Comparison of ENCODE assay signal across 14 mouse cellular contexts in the genomic region with DNA sequence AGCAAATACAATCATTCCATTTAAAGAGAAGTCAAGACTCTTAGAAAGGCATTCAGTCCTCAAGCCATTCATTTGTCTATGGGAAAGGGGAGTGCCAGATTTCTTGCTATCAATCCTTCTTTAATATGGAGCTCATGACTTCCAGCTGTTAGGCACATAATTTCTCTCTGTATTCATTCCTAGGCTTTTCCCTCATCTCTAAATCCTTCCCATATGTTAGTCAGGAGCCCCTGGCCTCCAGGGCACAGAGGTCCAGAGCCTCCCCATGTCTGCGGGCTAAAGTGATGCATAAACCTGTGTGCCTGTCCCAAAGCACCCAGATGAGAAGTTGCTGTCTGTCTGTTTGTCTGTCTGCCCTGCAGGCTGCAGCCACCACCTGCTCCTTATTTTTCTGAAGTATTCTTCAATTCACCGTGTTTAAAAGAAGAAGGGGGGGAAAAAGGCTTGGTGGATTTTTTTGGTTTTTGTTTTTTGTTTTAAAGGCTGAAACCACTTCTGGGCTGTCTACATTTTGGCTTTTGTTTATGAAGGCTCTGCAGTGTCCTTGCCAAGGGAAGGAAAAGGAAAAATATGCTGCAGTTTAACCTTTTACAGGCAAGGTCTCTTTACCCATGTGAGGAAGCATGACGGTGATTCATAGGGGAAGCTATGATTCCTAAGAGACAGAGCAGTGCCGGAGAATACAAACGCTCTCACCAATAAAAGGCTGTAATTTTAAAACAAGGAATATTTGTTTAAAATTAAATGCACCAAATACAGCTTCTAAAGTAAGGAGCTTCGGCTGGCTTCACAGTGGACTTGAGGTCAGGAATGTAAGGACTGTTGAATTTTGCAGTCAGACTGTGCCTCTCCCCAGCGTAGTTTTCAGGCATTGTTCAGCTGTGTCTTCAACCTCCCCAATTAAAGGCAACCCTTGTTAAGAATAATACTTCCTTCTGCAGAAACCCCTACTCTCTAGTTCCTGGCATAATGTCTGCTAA.
DNase-seq lines count a peak whose midpoint lies in the region; ATAC-seq and TF ChIP-seq lines count a peak whose summit lies in the region.
"Had no signal": no experiment of that assay in that cellular context is flagged by ENCODE, and none has a peak within 500 bp of the region (broad histone marks: within the 10 kb centered on the region; RNA-seq: fewer than 3 reads in every experiment).

No protein-coding gene starts in this region.

- H3K9ac ChIP-seq in hindbrain, embryonic 12.5 days, result no peak overlapping the region
- no peak overlapping the region for H3K9ac ChIP-seq in hindbrain, postnatal 0 days (replicated peaks; ENCODE audit: low read length)
- H3K9ac ChIP-seq in limb, embryonic 11.5 days (ENCODE audit: low read length), result no peak overlapping the region
- H3K9ac ChIP-seq: heart, embryonic 13.5 days; liver, embryonic 14.5 days had no signal

- DNase-seq in hindbrain, postnatal 0 days (ENCODE audit: low spot score), result no peak
- DNase-seq in Patski (ENCODE audit: low read depth, low spot score), result no peak
- peak; percentile 32 for DNase-seq in embryo, embryonic 11.5 days (ENCODE audit: low read depth, low spot score)
- DNase-seq in limb, embryonic 11.5 days (ENCODE audit: low spot score), result peak; percentile 47
- no peak for DNase-seq in right cerebral cortex, adult 18-20 months
- DNase-seq in cerebellum, adult 11 months, result no peak
- DNase-seq: gastrocnemius, postnatal 14 days; thymus, adult 2 months had no signal

- in situ Hi-C loops in Patski (cut with MboI; ENCODE audit: low pct_unique_long_range_greater_than_20kb), result loop anchor here (10.0 kb wide), 1 partner anchor 527 kb away; no protein-coding TSS in a partner anchor

- TF ChIP-seq CTCF in hindbrain, postnatal 0 days (IDR thresholded peaks at IDR 0.05; ENCODE audit: low read depth), result no peak
- no peak for TF ChIP-seq CTCF in Patski (IDR thresholded peaks at IDR 0.05)

- 46% methylated on average over 7 of the region's 7 CpGs for WGBS in hindbrain, embryonic 12.5 days
- WGBS in hindbrain, postnatal 0 days, result 39% methylated on average over 7 of the region's 7 CpGs
- WGBS in limb, embryonic 11.5 days, result 58% methylated on average over 7 of the region's 7 CpGs

- H3K9me3 ChIP-seq in hindbrain, embryonic 12.5 days (replicated peaks), result no peaks in the 10 kb centered on the region
- no peaks in the 10 kb centered on the region for H3K9me3 ChIP-seq in hindbrain, postnatal 0 days (ENCODE audit: low read length)
- no peaks in the 10 kb centered on the region for H3K9me3 ChIP-seq in limb, embryonic 11.5 days (ENCODE audit: control insufficient read depth, low read length)

- CTCF ChIA-PET in Patski (lab: Charles Lee), result interaction anchor here (1.0 to 1.2 kb wide), 2 partner anchors 9 to 38 kb away, joined by 3 to 5 read pairs; no protein-coding TSS in a partner anchor

- no peaks in the 10 kb centered on the region for H3K36me3 ChIP-seq in hindbrain, embryonic 12.5 days
- no peaks in the 10 kb centered on the region for H3K36me3 ChIP-seq in hindbrain, postnatal 0 days (ENCODE audit: insufficient read depth, low read length)
- H3K36me3 ChIP-seq in limb, embryonic 11.5 days (ENCODE audit: control insufficient read depth, insufficient read depth, low read length), result no peaks in the 10 kb centered on the region
- H3K36me3 ChIP-seq: heart, embryonic 13.5 days had no signal

- peaks cover 19% of the 10 kb centered on the region; the same call in 1 of the 2 replicates for H3K4me1 ChIP-seq in hindbrain, embryonic 12.5 days
- H3K4me1 ChIP-seq in hindbrain, postnatal 0 days (ENCODE audit: insufficient read depth, low read length), result 0 out of 2 replicates have a peak, but pooled peaks cover 4% of the 10 kb centered on the region
- 0 out of 2 replicates have a peak, but pooled peaks cover 3% of the 10 kb centered on the region for H3K4me1 ChIP-seq in limb, embryonic 11.5 days (ENCODE audit: control insufficient read depth, insufficient read depth, low read length)
- H3K4me1 ChIP-seq: heart, embryonic 13.5 days had no signal

- POLR2A ChIA-PET in Patski (lab: Charles Lee), result interaction anchor here (0.6 kb wide), 1 partner anchor 1023 kb away, joined by 4 read pairs; no protein-coding TSS in a partner anchor

- H3K4me3 ChIP-seq in hindbrain, embryonic 12.5 days, result no peak overlapping the region
- no peak overlapping the region for H3K4me3 ChIP-seq in hindbrain, postnatal 0 days (ENCODE audit: low read length)
- no peak overlapping the region for H3K4me3 ChIP-seq in limb, embryonic 11.5 days (ENCODE audit: low read depth, low read length)
- H3K4me3 ChIP-seq: heart, embryonic 13.5 days had no signal

- no peak for ATAC-seq in hindbrain, embryonic 12.5 days (ENCODE audit: low FRiP score)
- no peak for ATAC-seq in hindbrain, postnatal 0 days
- ATAC-seq in Patski, result peak; percentile 57
- 0 out of 2 replicates have a peak, but pooled peaks have one; percentile 29 for ATAC-seq in limb, embryonic 11.5 days (ENCODE audit: insufficient number of reproducible peaks, low FRiP score, low TSS enrichment, low read depth)
- ATAC-seq in granulocyte monocyte progenitor cell, adult 5-6 weeks (replicated peaks; ENCODE audit: poor library complexity, severe bottlenecking), result no peak
- ATAC-seq: CD4-positive, CD25-positive, alpha-beta regulatory T cell, adult 4 months; forebrain, embryonic 16.5 days had no signal

- H3K27me3 ChIP-seq in hindbrain, embryonic 12.5 days, result no peaks in the 10 kb centered on the region
- H3K27me3 ChIP-seq in hindbrain, postnatal 0 days (ENCODE audit: insufficient read depth, low read length), result no peaks in the 10 kb centered on the region
- no peaks in the 10 kb centered on the region for H3K27me3 ChIP-seq in Patski
- no peaks in the 10 kb centered on the region for H3K27me3 ChIP-seq in limb, embryonic 11.5 days (ENCODE audit: control insufficient read depth, insufficient read depth, low read length)
- H3K27me3 ChIP-seq: heart, embryonic 13.5 days had no signal

- peak overlapping the region; percentile 9; the same call in 1 of the 2 replicates for H3K27ac ChIP-seq in hindbrain, embryonic 12.5 days
- no peak overlapping the region for H3K27ac ChIP-seq in hindbrain, postnatal 0 days
- H3K27ac ChIP-seq in limb, embryonic 11.5 days (replicated peaks; ENCODE audit: low read depth, low read length), result peak overlapping the region; percentile 51; the same call in 1 of the 2 replicates
- H3K27ac ChIP-seq: heart, embryonic 13.5 days; liver, embryonic 14.5 days had no signal

- no peak overlapping the region for H3K4me2 ChIP-seq in hindbrain, embryonic 12.5 days (replicated peaks)
- no peak overlapping the region for H3K4me2 ChIP-seq in hindbrain, postnatal 0 days (ENCODE audit: low read depth, low read length)
- H3K4me2 ChIP-seq in limb, embryonic 11.5 days (ENCODE audit: low read depth, severe bottlenecking), result no peak overlapping the region
- H3K4me2 ChIP-seq: heart, embryonic 13.5 days had no signal

Comparison
In these comparisons a context has a peak if more than half of its experiments do, and no peak if none do; other contexts are left out.
1. ATAC-seq: peak in Patski (single experiment) and limb, embryonic 11.5 days (single experiment); none in hindbrain, embryonic 12.5 days (single experiment), hindbrain, postnatal 0 days (single experiment) and granulocyte monocyte progenitor cell, adult 5-6 weeks (single experiment).
2. DNase-seq: peak in embryo, embryonic 11.5 days (single experiment) and limb, embryonic 11.5 days (single experiment); none in hindbrain, postnatal 0 days (single experiment), Patski (single experiment), right cerebral cortex, adult 18-20 months (single experiment) and cerebellum, adult 11 months (single experiment).